Mouse (Mus musculus) cerebellum, adult 2 months (tissue): ENCODE measurements at regions not wholly inside any gene's neighbourhood (a gene's known extent, or its start where the extent isn't known, plus 50 kb on each side); places are given as distances from the start of the nearest gene placed in this dataset.

Experiments used
- DNase-seq, 2 experiments: peaks; one replicate each; pipeline ENCODE4 v3.0.0; 2021
- H3K27ac ChIP-seq: fragments of 200-500 bp; 2 replicates; pipeline ENCODE4 v1.5.1; 2012; ENCODE audit warnings: low read length, control low read depth, inconsistent platforms; ENCODE audit not compliant: insufficient read depth
- H3K27me3 ChIP-seq: fragments of 200-500 bp; 2 replicates; pipeline ENCODE4 v1.6.1; 2012; ENCODE audit warnings: inconsistent platforms, mild to moderate bottlenecking, low read length, moderate library complexity; ENCODE audit not compliant: control insufficient read depth, insufficient read depth
- H3K4me1 ChIP-seq: fragments of 200-500 bp; 2 replicates; pipeline ENCODE4 v1.6.1; 2011; ENCODE audit warnings: low read length; ENCODE audit not compliant: control insufficient read depth, insufficient read depth
- H3K4me3 ChIP-seq: fragments of 200-500 bp; replicated peaks from 2 replicates; pipeline ENCODE3; 2011; ENCODE audit warnings: mild to moderate bottlenecking, low read depth, low read length, control low read depth; ENCODE audit not compliant: insufficient read depth
- CTCF ChIP-seq: fragments of 200-500 bp; IDR thresholded peaks from 2 replicates; pipeline ENCODE4 v1.5.1; 2011; ENCODE audit warnings: low read depth, mild to moderate bottlenecking, control low read depth, low read length, moderate library complexity, borderline replicate concordance; ENCODE audit not compliant: insufficient read depth
- POLR2A ChIP-seq: fragments of 200-500 bp; IDR thresholded peaks from 2 replicates; pipeline ENCODE4 v1.6.1; 2011; ENCODE audit warnings: low read length, control low read depth, borderline replicate concordance; ENCODE audit not compliant: insufficient read depth
- WGBS: fragments of 180-500 bp; shearing (Covaris S2); methylation state at CpG from one replicate; pipeline ENCODE4 v1.1.7; 2018; 5-methylcytosine and 5-hydroxymethylcytosine counted together

DNA sequence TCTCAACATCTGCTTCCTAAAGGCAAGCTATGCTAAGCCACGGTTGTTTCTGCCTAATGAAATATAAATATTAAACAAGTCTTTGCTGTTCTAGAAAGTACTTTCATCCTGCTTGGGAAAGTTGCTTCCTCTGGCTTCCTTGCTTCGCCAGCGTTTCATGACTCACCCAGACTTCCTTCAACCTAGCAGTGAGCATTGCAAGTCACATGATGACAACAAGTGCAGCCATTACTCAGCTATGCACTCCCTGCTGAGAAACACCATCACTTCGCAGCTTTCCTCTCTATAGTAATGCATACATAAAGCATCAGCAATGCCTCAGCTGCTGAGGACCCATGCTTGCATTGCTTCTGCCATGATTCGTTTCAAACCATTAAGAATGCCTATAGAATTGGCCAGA, 420.2 kb upstream of the Negr1 start:
- WGBS, result 49% methylated on average over 5 of the region's 5 CpGs
- no peak for TF ChIP-seq CTCF
- Histone ChIP-seq H3K27ac (no peak overlapping the region), H3K27me3 (no peaks in the 10 kb centered on the region), H3K4me3 (no peak overlapping the region), H3K4me1 (no peaks in the 10 kb centered on the region)
- no peak for DNase-seq

DNA sequence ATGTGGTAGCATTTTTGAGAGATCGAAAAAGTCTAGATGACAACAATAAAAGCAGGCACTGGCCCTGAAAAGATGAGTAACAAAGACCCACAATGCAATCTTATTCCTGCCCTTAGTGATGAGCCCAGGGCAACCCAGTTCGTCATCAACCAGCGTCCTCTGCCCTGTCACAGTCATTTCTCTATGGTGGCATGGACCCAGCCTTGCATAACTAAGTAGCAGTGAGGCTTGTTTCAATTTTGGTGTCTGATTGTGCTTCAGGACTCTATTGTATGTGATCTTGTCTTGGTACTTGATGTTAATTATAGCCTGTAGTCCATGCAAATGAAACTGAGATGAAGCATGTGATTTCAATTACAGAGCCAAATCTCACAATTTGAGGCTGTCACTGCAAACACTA, 412.3 kb upstream of the Negr1 start:
- Histone ChIP-seq H3K27ac (no peak overlapping the region), H3K4me3 (no peak overlapping the region), H3K27me3 (no peaks in the 10 kb centered on the region), H3K4me1 (no peaks in the 10 kb centered on the region)
- no peak for DNase-seq
- 41% methylated on average over 3 of the region's 3 CpGs for WGBS
- no peak for TF ChIP-seq CTCF
- no peak for TF ChIP-seq POLR2A

- Histone ChIP-seq H3K4me3 (no peak overlapping the region), H3K4me1 (no peaks in the 10 kb centered on the region), H3K27ac (no peak overlapping the region), H3K27me3 (no peaks in the 10 kb centered on the region)
- no peak for DNase-seq
- TF ChIP-seq POLR2A (no peak), CTCF (no peak)
Observed at GRCm38 (mm10) chr3:156170076-156170475, 391.5 kb upstream of the Negr1 start.

DNA sequence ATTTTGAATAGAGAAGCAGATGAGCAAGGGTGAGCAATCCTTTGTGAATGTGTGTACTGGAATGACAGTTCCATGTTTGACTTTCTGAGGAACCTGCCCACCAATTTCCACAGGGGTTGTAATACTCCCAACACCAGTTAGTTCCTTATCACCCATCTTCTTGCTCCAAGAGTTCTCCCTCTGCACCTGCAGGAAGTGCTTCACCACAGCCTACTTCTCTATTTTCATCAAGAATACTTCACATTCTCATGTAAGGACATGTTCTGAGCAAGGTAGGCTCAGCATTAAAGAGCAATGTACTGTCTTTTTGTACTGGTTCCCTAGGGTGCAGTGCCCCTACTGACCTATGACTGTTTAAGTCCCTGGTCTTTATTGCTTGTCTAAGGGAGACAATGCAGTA, 362.9 kb upstream of the Negr1 start:
- no peak overlapping the region for H3K27ac ChIP-seq
- no peaks in the 10 kb centered on the region for H3K4me1 ChIP-seq
- TF ChIP-seq CTCF (no peak), POLR2A (no peak)
- H3K4me3 ChIP-seq, result no peak overlapping the region
- no peak for DNase-seq
- no peaks in the 10 kb centered on the region for H3K27me3 ChIP-seq

- Histone ChIP-seq H3K27me3 (no peaks in the 10 kb centered on the region), H3K27ac (no peak overlapping the region), H3K4me1 (no peaks in the 10 kb centered on the region), H3K4me3 (no peak overlapping the region)
- no peak for TF ChIP-seq CTCF
- TF ChIP-seq POLR2A, result no peak
- DNase-seq, result no peak
Observed at GRCm38 (mm10) chr3:156199749-156200467, 361.7 kb upstream of the Negr1 start.

DNA sequence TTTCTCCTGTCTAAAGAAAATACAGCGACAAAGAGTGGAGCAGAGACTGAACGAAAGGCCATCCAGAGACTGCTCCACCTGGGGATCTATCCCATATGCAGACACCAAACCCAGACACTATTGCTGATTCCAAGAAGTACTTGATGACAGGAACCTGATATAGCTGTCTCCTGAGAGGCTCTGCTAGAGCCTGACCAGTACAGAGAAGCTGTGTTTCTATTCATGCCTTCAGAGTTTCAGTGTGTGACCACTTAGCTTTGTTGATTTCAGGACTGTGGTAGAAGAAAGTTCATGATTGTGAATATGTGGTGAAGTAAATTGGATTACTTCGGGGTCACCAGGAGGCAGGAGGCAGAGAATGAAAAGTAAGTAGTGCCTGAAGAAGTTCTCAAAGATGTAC, 356.3 kb upstream of the Negr1 start:
- H3K4me3 ChIP-seq, result no peak overlapping the region
- WGBS, result 87% methylated on average over 3 of the region's 3 CpGs
- DNase-seq, result no peak
- TF ChIP-seq CTCF (no peak), POLR2A (no peak)
- H3K27me3 ChIP-seq, result no peaks in the 10 kb centered on the region
- no peak overlapping the region for H3K27ac ChIP-seq
- no peaks in the 10 kb centered on the region for H3K4me1 ChIP-seq

DNA sequence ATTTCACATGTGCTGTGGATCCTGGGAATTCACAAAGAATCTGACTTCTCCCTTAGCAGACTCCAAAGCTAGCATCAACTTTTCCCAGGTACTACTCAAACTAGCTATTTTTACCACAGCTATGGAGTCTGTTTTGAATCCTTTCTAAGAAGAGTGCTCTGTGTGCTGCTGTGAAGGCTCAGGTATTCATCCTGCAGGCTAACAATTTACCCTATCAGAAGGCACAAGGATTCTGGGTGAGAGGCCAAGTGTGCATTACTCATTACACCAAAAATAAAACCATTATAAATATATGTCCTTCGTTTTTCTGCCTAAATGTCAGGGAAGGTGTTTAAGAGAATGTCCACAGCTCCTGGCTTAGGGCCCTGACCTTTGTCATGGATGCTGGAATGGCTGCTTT, 353.2 kb upstream of the Negr1 start:
- Histone ChIP-seq H3K4me3 (no peak overlapping the region), H3K4me1 (no peaks in the 10 kb centered on the region), H3K27ac (no peak overlapping the region), H3K27me3 (no peaks in the 10 kb centered on the region)
- WGBS, result 28% methylated on average over 1 of the region's 1 CpGs
- DNase-seq, result no peak
- no peak for TF ChIP-seq POLR2A
- TF ChIP-seq CTCF, result no peak

DNA sequence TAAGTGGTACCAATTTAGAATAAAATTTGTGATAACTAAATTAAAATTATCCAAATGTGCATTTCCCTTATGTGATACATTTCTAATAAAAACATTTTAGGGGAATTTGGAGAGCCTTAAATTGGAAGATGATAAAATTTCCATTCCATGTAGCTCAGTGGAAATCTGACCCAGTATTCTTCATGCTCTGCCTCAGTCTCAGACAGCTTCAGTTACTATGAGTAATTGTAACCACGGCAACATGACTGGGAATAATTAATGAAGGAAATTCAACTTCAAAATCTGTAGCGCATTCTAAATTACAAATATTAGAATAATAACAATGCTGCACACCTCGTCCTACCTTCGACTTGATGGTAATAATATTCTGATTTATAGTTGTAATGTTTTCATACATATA, 350.8 kb upstream of the Negr1 start:
- H3K4me3 ChIP-seq, result no peak overlapping the region
- no peak for TF ChIP-seq CTCF
- TF ChIP-seq POLR2A, result no peak
- no peak for DNase-seq

DNA sequence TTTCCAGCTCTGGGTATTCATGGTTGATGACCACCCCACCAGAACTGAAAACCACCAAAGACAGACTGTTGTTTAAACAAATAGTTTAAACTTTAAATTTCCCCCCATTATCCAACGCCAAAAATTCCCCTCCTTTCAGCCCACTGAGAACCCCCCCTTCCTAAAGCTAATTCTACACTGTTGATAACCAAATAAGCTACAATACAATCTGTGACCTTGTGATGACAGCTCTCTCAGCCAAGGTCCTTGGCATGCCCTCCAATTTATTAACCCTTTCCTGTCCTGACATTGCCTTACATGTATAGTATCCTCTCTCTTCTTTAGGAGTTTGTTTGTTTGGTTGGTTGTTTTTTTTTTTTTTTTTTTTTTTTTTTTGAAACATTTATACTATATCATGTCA, 346.8 kb upstream of the Negr1 start:
- 26% methylated on average over 1 of the region's 1 CpGs for WGBS
- no peak overlapping the region for H3K27ac ChIP-seq
- H3K4me3 ChIP-seq, result no peak overlapping the region

More for the DNA sequence above, 350.8 kb upstream of the Negr1 start:
- 52% methylated on average over 4 of the region's 4 CpGs for WGBS
- Histone ChIP-seq H3K27ac (no peak overlapping the region), H3K4me1 (no peaks in the 10 kb centered on the region), H3K27me3 (no peaks in the 10 kb centered on the region)

More for the DNA sequence above, 346.8 kb upstream of the Negr1 start:
- no peak for TF ChIP-seq CTCF
- no peaks in the 10 kb centered on the region for H3K27me3 ChIP-seq
- H3K4me1 ChIP-seq, result no peaks in the 10 kb centered on the region
- DNase-seq, result no peak
